In the genomic region with DNA sequence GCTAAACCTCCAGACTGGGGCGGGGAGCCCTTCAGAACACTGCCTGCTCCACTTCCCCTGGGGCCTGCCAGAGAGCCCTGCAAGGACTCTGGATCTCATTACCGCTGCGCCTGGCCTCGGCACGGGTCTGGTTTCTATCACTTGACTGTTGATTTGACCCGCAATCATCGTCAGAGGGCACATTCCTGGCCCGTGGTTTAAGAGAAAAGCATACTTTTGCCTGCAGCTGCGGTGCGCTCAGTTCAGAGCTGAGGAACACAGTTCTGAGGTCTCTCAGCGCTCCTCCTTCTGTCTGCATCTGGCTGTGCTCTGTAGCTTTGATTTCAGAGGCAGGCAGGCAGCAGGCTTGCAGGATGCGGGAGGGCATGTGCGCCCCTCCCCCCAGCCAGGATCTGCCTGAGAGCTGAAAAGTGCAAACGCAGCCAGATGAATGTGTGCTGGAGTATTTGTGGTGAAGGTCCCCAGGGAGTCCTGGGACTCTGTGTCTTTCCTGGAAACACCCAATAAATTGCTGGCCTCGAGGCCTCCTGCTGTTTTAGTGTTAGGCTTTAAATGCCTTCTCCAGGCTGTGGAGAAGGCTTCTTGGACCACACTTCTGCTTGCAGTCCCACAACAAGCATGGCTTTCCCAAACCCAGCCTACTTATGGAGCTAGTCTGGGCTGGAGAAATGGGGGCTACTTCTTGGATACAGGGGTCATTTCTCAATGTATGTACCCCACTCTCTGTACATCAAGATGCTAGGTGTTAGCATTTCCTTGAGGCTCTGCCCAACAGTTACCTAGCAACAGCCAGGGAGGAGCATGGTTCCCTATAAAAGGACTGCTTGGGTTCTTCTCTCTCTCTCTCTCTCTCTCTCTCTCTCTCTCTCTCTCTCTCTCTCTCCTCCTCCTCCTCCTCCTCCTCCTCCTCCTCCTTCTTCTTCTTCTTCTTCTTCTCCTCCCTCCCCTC, we compare ENCODE assay signal across 9 mouse cellular contexts. TPM values are rescaled to one million over a fixed set of nuclear protein-coding genes. Genes with fewer than 3 reads are reported as not detected.
DNase-seq lines count a peak whose midpoint lies in the region; ATAC-seq and TF ChIP-seq lines count a peak whose summit lies in the region.
"Had no signal": no experiment of that assay in that cellular context is flagged by ENCODE, and none has a peak within 500 bp of the region (broad histone marks: within the 10 kb centered on the region; RNA-seq: fewer than 3 reads in every experiment).

No protein-coding gene starts in this region.

- H3K36me3 ChIP-seq in heart, embryonic 13.5 days: no peaks in the 10 kb centered on the region
- H3K36me3 ChIP-seq in kidney, embryonic 14.5 days (ENCODE audit: control insufficient read depth, insufficient read depth, low read length): no peaks in the 10 kb centered on the region
- no peaks in the 10 kb centered on the region for H3K36me3 ChIP-seq in myocyte (ENCODE audit: control insufficient read depth, insufficient read depth)

- no peaks in the 10 kb centered on the region for H3K27me3 ChIP-seq in heart, embryonic 13.5 days (replicated peaks)
- H3K27me3 ChIP-seq in kidney, embryonic 14.5 days (ENCODE audit: control insufficient read depth, insufficient read depth, low read length): no peaks in the 10 kb centered on the region
- no peaks in the 10 kb centered on the region for H3K27me3 ChIP-seq in myocyte (ENCODE audit: control insufficient read depth, insufficient read depth, insufficient read length)

- peak overlapping the region; percentile 58 for H3K4me2 ChIP-seq in heart, embryonic 13.5 days
- peak overlapping the region; percentile 31 for H3K4me2 ChIP-seq in kidney, embryonic 14.5 days (replicated peaks; ENCODE audit: low read depth, low read length)
- H3K4me2 ChIP-seq in myocyte (ENCODE audit: low read depth): peak overlapping the region; percentile 73

- peak overlapping the region; percentile 73 for H3K9ac ChIP-seq in heart, embryonic 13.5 days
- H3K9ac ChIP-seq in kidney, embryonic 14.5 days (ENCODE audit: low read depth, low read length): peak overlapping the region; percentile 8; the same call in 1 of the 2 replicates

- peaks cover 62% of the 10 kb centered on the region for H3K4me1 ChIP-seq in heart, embryonic 13.5 days
- H3K4me1 ChIP-seq in kidney, embryonic 14.5 days (ENCODE audit: control insufficient read depth, insufficient read depth, low read length): peaks cover 30% of the 10 kb centered on the region

- ATAC-seq in heart, embryonic 13.5 days (ENCODE audit: extremely low read depth, insufficient number of reproducible peaks, low FRiP score, low TSS enrichment): peak; percentile 71; the same call in 1 of the 2 replicates
- peak; percentile 85 for ATAC-seq in kidney, embryonic 14.5 days (ENCODE audit: low FRiP score, low TSS enrichment)

- H3K79me2 ChIP-seq in myocyte (ENCODE audit: control insufficient read depth, insufficient read depth): no peaks in the 10 kb centered on the region

- no peaks in the 10 kb centered on the region for H3K9me3 ChIP-seq in heart, embryonic 13.5 days
- no peaks in the 10 kb centered on the region for H3K9me3 ChIP-seq in kidney, embryonic 14.5 days (ENCODE audit: control insufficient read depth, low read length)

- peak overlapping the region; percentile 8; the same call in 1 of the 2 replicates for H3K4me3 ChIP-seq in heart, embryonic 13.5 days
- no peak overlapping the region for H3K4me3 ChIP-seq in kidney, embryonic 14.5 days (ENCODE audit: low read length)
- no peak overlapping the region for H3K4me3 ChIP-seq in myocyte
- H3K4me3 ChIP-seq: erythroblast, embryonic 14.5 days had no signal

- under 1% methylated on average over 15 of the region's 15 CpGs for WGBS in heart, embryonic 13.5 days
- under 1% methylated on average over 15 of the region's 15 CpGs for WGBS in kidney, embryonic 14.5 days

- DNase-seq in adipocyte (ENCODE audit: low spot score): peak; percentile 70
- peak; percentile 99 for DNase-seq in fibroblast of lung, adult 2 months (ENCODE audit: low read depth)
- DNase-seq in liver: peak; percentile 73
- peak; percentile 85 for DNase-seq in testis, postnatal 10 days (ENCODE audit: low spot score)
- no peak for DNase-seq in cerebellum, postnatal 36 days

- no peak overlapping the region for H3ac ChIP-seq in myocyte (ENCODE audit: control insufficient read depth, insufficient read length)

- H3K27ac ChIP-seq in heart, embryonic 13.5 days (replicated peaks): peak overlapping the region; percentile 97
- peak overlapping the region; percentile 89 for H3K27ac ChIP-seq in kidney, embryonic 14.5 days (ENCODE audit: low read depth, low read length)

- no peak for TF ChIP-seq POLR2A in myocyte (IDR thresholded peaks at IDR 0.05; ENCODE audit: insufficient read length, low read depth)

TF ChIP-seq in myocyte, 11 proteins besides CTCF, POLR2A, EP300 and RAD21:
- TF ChIP-seq MYOD1 (IDR thresholded peaks at IDR 0.05; ENCODE audit: control insufficient read depth in 1 of 3, insufficient read length in 2 of 3, low read depth in 2 of 3): peak in 1 of 3 experiments; percentile 36
- TF ChIP-seq POLR2AphosphoS2 (IDR thresholded peaks at IDR 0.05; ENCODE audit: insufficient read length, low read depth): no peak
- no peak for TF ChIP-seq E2F4 (IDR thresholded peaks at IDR 0.05; ENCODE audit: insufficient read depth)
- TF ChIP-seq USF1 (IDR thresholded peaks at IDR 0.05; ENCODE audit: low read depth): no peak
- TF ChIP-seq SRF (IDR thresholded peaks at IDR 0.05; ENCODE audit: control insufficient read depth, insufficient read length, low read depth): no peak
- no peak for TF ChIP-seq TCF12 (IDR thresholded peaks at IDR 0.05; ENCODE audit: insufficient read depth, poor library complexity, severe bottlenecking)
- TF ChIP-seq REST (IDR thresholded peaks at IDR 0.05; ENCODE audit: insufficient read depth, insufficient read length): no peak
- no peak for TF ChIP-seq MAX (IDR thresholded peaks at IDR 0.05; ENCODE audit: low read depth)
- peak in 2 of 3 experiments; percentile 4 to 9 for TF ChIP-seq MYOG (IDR thresholded peaks at IDR 0.05; ENCODE audit: control insufficient read depth in 1 of 3, insufficient read depth in 1 of 3, insufficient read length in 2 of 3, low read depth in 2 of 3)
- no peak for TF ChIP-seq CEBPB (IDR thresholded peaks at IDR 0.05; ENCODE audit: insufficient read depth, poor library complexity, severe bottlenecking)
- no peak for TF ChIP-seq TCF3 (IDR thresholded peaks at IDR 0.05; ENCODE audit: insufficient read length, low read depth)

RNA-seq across cellular contexts. Expression of gene Alox5ap, which starts 56.2 kb away (rescaled TPM):
- 7.2 and 8.1 TPM in 2 replicates for polyA plus RNA-seq in heart, embryonic 13.5 days (2015; fragmentation: Nextera tagmentation; extraction: Ambion mirVana)
- 12.6 and 12.8 TPM in 2 replicates for polyA plus RNA-seq in kidney, embryonic 14.5 days (2014; fragmentation: Nextera tagmentation; extraction: Ambion mirVana)
- 28.8 TPM for polyA plus RNA-seq in myocyte (2012; fragmentation: generic; extraction: Trizol)
- polyA plus RNA-seq: erythroblast, embryonic 14.5 days had no signal

Comparison
In these comparisons a context has a peak if more than half of its experiments do, and no peak if none do; other contexts are left out.
1. DNase-seq: peak in adipocyte (single experiment), fibroblast of lung, adult 2 months (single experiment), liver (single experiment) and testis, postnatal 10 days (single experiment); none in cerebellum, postnatal 36 days (0 of 2).
2. Peak in every context shown above with its lines, with median percentiles within 50 percentile points of each other: H3K4me2 ChIP-seq.